Mouse (Mus musculus): ENCODE results near the gene Ipo9.
"Not testable (repeated sequence)": the region's sequence is repeated elsewhere in the genome, so short reads cannot be mapped to it uniquely, and the experiment has no call there.

Ipo9 gene

GRCm38 (mm10) chr1:135426645-135427044 lies 3.7 kb downstream of the Ipo9 start:
- no peak for DNase-seq

- no peak for DNase-seq
These were observed 7.5 kb downstream of the Ipo9 start for GRCm38 (mm10) chr1:135422772-135423171.

- DNase-seq = no peak
These were observed 16.3 kb downstream of the Ipo9 start for GRCm38 (mm10) chr1:135413996-135414395.

GRCm38 (mm10) chr1:135412130-135412529 lies 18.2 kb downstream of the Ipo9 start:
- no peak for DNase-seq

- no peak for DNase-seq
These were observed 19.3 kb downstream of the Ipo9 start for GRCm38 (mm10) chr1:135410967-135411366.

GRCm38 (mm10) chr1:135408973-135409372 lies 21.3 kb downstream of the Ipo9 start:
- no peak for DNase-seq

- no peak for DNase-seq
These were observed 24.9 kb downstream of the Ipo9 start for GRCm38 (mm10) chr1:135405356-135405755.

GRCm38 (mm10) chr1:135401452-135402110 lies 28.7 kb downstream of the Ipo9 start:
- DNase-seq = no peak

GRCm38 (mm10) chr1:135399466-135399865 lies 30.8 kb downstream of the Ipo9 start:
- DNase-seq = no peak

GRCm38 (mm10) chr1:135385161-135385560 lies 45.1 kb downstream of the Ipo9 start:
- no peak for DNase-seq

GRCm38 (mm10) chr1:135384171-135384570 lies 46.1 kb downstream of the Ipo9 start:
- DNase-seq = no peak

- DNase-seq = not testable (repeated sequence)
These were observed 48.7 kb downstream of the Ipo9 start for GRCm38 (mm10) chr1:135381560-135381959.

GRCm38 (mm10) chr1:135380071-135380991 lies 50.0 kb downstream of the Ipo9 start:
- no peak for DNase-seq

- DNase-seq = no peak
These were observed 51.3 kb downstream of the Ipo9 start for GRCm38 (mm10) chr1:135379048-135379447.

GRCm38 (mm10) chr1:135378576-135378975 lies 51.7 kb downstream of the Ipo9 start:
- no peak for DNase-seq

- DNase-seq = peak; percentile 64
These were observed 55.3 kb downstream of the Ipo9 start, which contains the start of gene Shisa4 for GRCm38 (mm10) chr1:135374868-135375581. Gene Shisa4 (minus strand): TSS chr1:135375237.

- no peak for DNase-seq
These were observed 56.0 kb downstream of the Ipo9 start for GRCm38 (mm10) chr1:135374175-135374867.

GRCm38 (mm10) chr1:135373171-135373677 lies 57.1 kb downstream of the Ipo9 start:
- DNase-seq = no peak

GRCm38 (mm10) chr1:135369415-135369814 lies 60.9 kb downstream of the Ipo9 start:
- DNase-seq = no peak

- DNase-seq = no peak
These were observed 61.3 kb downstream of the Ipo9 start for GRCm38 (mm10) chr1:135368982-135369381.

- peak; percentile 76 for DNase-seq
These were observed 62.1 kb downstream of the Ipo9 start for GRCm38 (mm10) chr1:135368245-135368644.

GRCm38 (mm10) chr1:135367595-135367994 lies 62.7 kb downstream of the Ipo9 start:
- DNase-seq = no peak

Data from liver (tissue).